Mouse (Mus musculus) olfactory bulb, adult 2 months (tissue): ENCODE data around the gene 1700109H08Rik.

Experiments
- CTCF ChIP-seq: fragments of 200-500 bp; IDR thresholded peaks from 2 replicates; pipeline ENCODE4 v1.5.1; 2012; ENCODE audit warnings: low read depth, mild to moderate bottlenecking, low read length, moderate library complexity; ENCODE audit not compliant: insufficient read depth
- POLR2A ChIP-seq: fragments of 200-500 bp; IDR thresholded peaks from 2 replicates; pipeline ENCODE4 v1.6.1; 2012; ENCODE audit warnings: mild to moderate bottlenecking, low read depth, low read length, moderate library complexity; ENCODE audit not compliant: insufficient read depth

- TF ChIP-seq CTCF (no peak), POLR2A (no peak)
Observed at GRCm38 (mm10) chr5:3521741-3522140, 49.6 kb upstream of the 1700109H08Rik start.
